9 mouse cellular contexts compared by ENCODE assay signal in the genomic region with DNA sequence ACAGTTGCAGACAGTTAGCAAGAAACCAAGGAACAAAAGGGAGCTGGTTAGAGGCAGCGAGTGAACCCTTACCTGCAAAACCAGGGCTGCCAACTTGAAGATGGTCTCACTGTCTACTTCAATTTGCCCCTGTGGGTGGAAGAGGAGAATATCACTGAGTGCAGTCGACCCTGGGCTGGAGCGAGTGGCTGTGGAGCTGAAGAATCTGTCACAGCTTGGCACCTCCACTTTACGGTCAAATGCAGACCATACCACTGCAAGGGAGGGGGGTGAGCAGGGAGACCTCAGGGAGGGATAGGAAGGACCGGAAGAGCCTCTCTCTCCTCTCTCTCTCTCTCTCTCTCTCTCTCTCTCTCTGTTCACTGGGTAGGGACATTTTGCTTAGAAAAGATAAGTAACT.
DNase-seq lines count a peak whose midpoint lies in the region; ATAC-seq lines count a peak whose summit lies in the region.
"Had no signal": no experiment of that assay in that cellular context is flagged by ENCODE, and none has a peak within 500 bp of the region (broad histone marks: within the 10 kb centered on the region; RNA-seq: fewer than 3 reads in every experiment).

No protein-coding gene starts in this region.

- peak overlapping the region; percentile 67 for H3K4me2 ChIP-seq in heart, embryonic 12.5 days

- no peaks in the 10 kb centered on the region for H3K27me3 ChIP-seq in heart, embryonic 12.5 days (replicated peaks)
- H3K27me3 ChIP-seq in limb, embryonic 10.5 days (ENCODE audit: low read depth, poor library complexity, severe bottlenecking), result peaks cover 8% of the 10 kb centered on the region
- H3K27me3 ChIP-seq: CH12.LX had no signal

- peaks cover 64% of the 10 kb centered on the region for H3K4me1 ChIP-seq in heart, embryonic 12.5 days (replicated peaks)
- peaks cover 53% of the 10 kb centered on the region for H3K4me1 ChIP-seq in limb, embryonic 10.5 days

- peak overlapping the region; percentile 64; the same call in 1 of the 2 replicates for H3K27ac ChIP-seq in heart, embryonic 12.5 days (ENCODE audit: poor library complexity, severe bottlenecking)
- H3K27ac ChIP-seq in limb, embryonic 10.5 days, result peak overlapping the region; percentile 72; the same call in 1 of the 2 replicates

- H3K36me3 ChIP-seq in heart, embryonic 12.5 days, result no peaks in the 10 kb centered on the region
- no peaks in the 10 kb centered on the region for H3K36me3 ChIP-seq in limb, embryonic 10.5 days

- DNase-seq in heart, adult 8-10 months (ENCODE audit: low spot score), result no peak
- peak; percentile 83 for DNase-seq in embryo, embryonic 10 days (ENCODE audit: low spot score)
- DNase-seq in limb, embryonic 10.5 days (ENCODE audit: low spot score), result peak; percentile 50
- peak; percentile 33 for DNase-seq in naive thymus-derived CD4-positive, alpha-beta T cell, adult 2 months (ENCODE audit: low read depth)
- DNase-seq in layer of hippocampus, adult 9-11 months, result no peak
- no peak for DNase-seq in adrenal gland, postnatal 36 days
- DNase-seq in urinary bladder, postnatal 4 days (ENCODE audit: low spot score in 2 of 2), result no peak

- ATAC-seq in heart, embryonic 12.5 days (ENCODE audit: insufficient number of reproducible peaks, low FRiP score), result no peak

- no peaks in the 10 kb centered on the region for H3K9me3 ChIP-seq in heart, embryonic 12.5 days (replicated peaks)
- H3K9me3 ChIP-seq in limb, embryonic 10.5 days (replicated peaks), result no peaks in the 10 kb centered on the region

- H3K9ac ChIP-seq in heart, embryonic 12.5 days, result peak overlapping the region; percentile 69

- H3K4me3 ChIP-seq in heart, embryonic 12.5 days, result peak overlapping the region; percentile 50
- peak overlapping the region; percentile 37 for H3K4me3 ChIP-seq in limb, embryonic 10.5 days

- 3% methylated on average over 5 of the region's 5 CpGs for WGBS in heart, embryonic 12.5 days
- 7% methylated on average over 5 of the region's 5 CpGs for WGBS in limb, embryonic 10.5 days

Comparison
In these comparisons a context has a peak if more than half of its experiments do, and no peak if none do; other contexts are left out.
1. DNase-seq: peak in embryo, embryonic 10 days (single experiment), limb, embryonic 10.5 days (single experiment) and naive thymus-derived CD4-positive, alpha-beta T cell, adult 2 months (single experiment); none in heart, adult 8-10 months (single experiment), layer of hippocampus, adult 9-11 months (single experiment), adrenal gland, postnatal 36 days (0 of 2) and urinary bladder, postnatal 4 days (0 of 2).